Mouse (Mus musculus) gastrocnemius, adult 2 months (tissue): ENCODE results near the gene Tbc1d5. TPM values are rescaled to one million over a fixed set of nuclear protein-coding genes. Genes with fewer than 3 reads are reported as not detected.

Experiments used
- DNase-seq: peaks from one replicate; pipeline ENCODE4 v3.0.0; 2022
- H3K27ac ChIP-seq: fragments of 200-600 bp; 2 replicates; pipeline ENCODE4 v1.8.1; 2022; ENCODE audit warnings: mild to moderate bottlenecking
- H3K4me3 ChIP-seq: fragments of 200-600 bp; 2 replicates; pipeline ENCODE4 v1.8.1; 2022; ENCODE audit warnings: mild to moderate bottlenecking, moderate library complexity
- CTCF ChIP-seq: fragments of 200-600 bp; IDR thresholded peaks from 2 replicates; pipeline ENCODE4 v1.8.1; 2022; ENCODE audit warnings: antibody characterized with exemption, mild to moderate bottlenecking, moderate library complexity
- intact Hi-C: fragments of 180-260 bp; cut with DNase I; formaldehyde crosslinking; loops from one replicate; pipeline ENCODE4 v1.15.1; 2025
- total RNA-seq, 2 experiments: library from RNA; stranded (reverse); gene quantifications; 2 replicates each; pipeline ENCODE4 v1.2.3; 2021

The Tbc1d5 gene
- total RNA-seq, 2 experiments from 2014 or later = 8.9 to 9.0 TPM

DNA sequence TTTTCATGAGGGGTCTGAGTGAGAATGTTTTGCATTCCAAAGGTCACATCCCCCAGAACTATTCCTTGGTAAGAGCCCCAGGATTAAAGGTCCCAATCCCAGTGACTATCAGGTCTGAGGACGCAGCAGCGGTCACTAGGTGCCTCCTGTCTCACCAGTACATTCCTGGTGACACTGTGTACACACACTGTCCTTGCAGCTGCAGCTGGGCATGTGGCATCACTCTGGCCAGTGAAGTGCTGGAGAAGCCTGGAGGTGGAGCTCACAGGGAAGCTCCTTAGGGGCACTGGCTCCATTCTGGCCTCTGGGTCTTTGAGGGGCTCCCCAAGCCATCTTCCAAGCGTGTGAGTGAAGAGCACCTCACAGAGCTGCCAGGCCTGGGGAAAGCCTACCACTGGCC, 427.2 kb downstream of the Tbc1d5 start:
- no peak for TF ChIP-seq CTCF
- intact Hi-C loops = loop anchor here (5.0 kb wide), 1 partner anchor 70 kb away; no protein-coding TSS in a partner anchor
- no peak overlapping the region for H3K4me3 ChIP-seq
- no peak overlapping the region for H3K27ac ChIP-seq
- DNase-seq = no peak

DNA sequence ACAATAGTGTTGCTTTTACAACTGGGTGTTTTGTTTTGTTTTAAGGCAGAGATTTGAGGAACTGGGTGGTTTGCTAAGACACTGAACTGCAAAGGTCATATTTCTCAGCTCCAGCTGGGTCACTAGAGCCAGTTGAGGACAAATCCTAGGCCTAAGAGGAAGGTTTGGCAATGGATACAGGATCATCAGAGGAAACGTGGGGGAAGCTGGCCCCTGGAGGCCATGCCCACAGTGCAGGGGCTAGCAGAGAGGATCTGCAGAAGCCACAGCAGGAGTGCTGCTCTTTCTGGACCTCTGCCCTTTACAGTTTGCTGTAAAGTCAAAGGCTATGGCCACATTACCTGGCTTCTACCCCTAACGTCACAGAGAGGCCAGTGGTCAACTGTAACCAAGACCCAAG, 428.3 kb downstream of the Tbc1d5 start:
- DNase-seq = no peak
- intact Hi-C loops = loop anchor here (5.0 kb wide), 1 partner anchor 69 kb away; no protein-coding TSS in a partner anchor
- TF ChIP-seq CTCF = no peak
- peak overlapping the region; percentile 16; the same call in 1 of the 2 replicates for H3K27ac ChIP-seq
- H3K4me3 ChIP-seq = no peak overlapping the region

GRCm38 (mm10) chr17:50741386-50741785, 437.8 kb downstream of the Tbc1d5 start:
- intact Hi-C loops = no loop called here
- no peak overlapping the region for H3K4me3 ChIP-seq
- H3K27ac ChIP-seq = no peak overlapping the region
- DNase-seq = no peak
- TF ChIP-seq CTCF = no peak

DNA sequence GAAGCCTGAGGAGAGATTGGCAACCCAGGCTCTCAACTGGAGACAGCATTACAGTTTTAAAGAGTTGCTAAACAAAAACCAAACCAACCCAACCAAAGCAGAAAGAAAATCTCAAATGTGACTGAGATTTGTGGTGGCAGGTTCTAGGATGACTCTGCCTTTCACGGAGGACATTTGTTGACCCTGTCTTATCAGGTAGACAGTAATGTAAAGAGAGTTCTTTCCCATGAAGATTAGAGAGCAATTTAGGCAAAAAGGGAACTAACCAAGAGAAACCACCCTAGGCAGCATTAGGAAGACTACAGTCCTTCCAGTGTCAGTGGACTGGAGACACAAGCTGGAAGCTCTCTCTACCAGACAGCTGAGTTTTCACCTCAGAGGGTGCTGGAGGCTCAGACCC, 438.3 kb downstream of the Tbc1d5 start:
- intact Hi-C loops = no loop called here

GRCm38 (mm10) chr17:50738476-50738875, 440.7 kb downstream of the Tbc1d5 start:
- no peak for TF ChIP-seq CTCF
- Histone ChIP-seq H3K4me3 (no peak overlapping the region), H3K27ac (peak overlapping the region; percentile 78)
- intact Hi-C loops = no loop called here
- no peak for DNase-seq

More for the DNA sequence above, 438.3 kb downstream of the Tbc1d5 start:
- H3K4me3 ChIP-seq = no peak overlapping the region
- H3K27ac ChIP-seq = no peak overlapping the region
- no peak for DNase-seq
- TF ChIP-seq CTCF = no peak

- intact Hi-C loops = no loop called here
- Histone ChIP-seq H3K27ac (peak overlapping the region; percentile 78), H3K4me3 (no peak overlapping the region)
- peak; percentile 70 for DNase-seq
- TF ChIP-seq CTCF = no peak
Observed at GRCm38 (mm10) chr17:50737068-50737467, 442.1 kb downstream of the Tbc1d5 start.

DNA sequence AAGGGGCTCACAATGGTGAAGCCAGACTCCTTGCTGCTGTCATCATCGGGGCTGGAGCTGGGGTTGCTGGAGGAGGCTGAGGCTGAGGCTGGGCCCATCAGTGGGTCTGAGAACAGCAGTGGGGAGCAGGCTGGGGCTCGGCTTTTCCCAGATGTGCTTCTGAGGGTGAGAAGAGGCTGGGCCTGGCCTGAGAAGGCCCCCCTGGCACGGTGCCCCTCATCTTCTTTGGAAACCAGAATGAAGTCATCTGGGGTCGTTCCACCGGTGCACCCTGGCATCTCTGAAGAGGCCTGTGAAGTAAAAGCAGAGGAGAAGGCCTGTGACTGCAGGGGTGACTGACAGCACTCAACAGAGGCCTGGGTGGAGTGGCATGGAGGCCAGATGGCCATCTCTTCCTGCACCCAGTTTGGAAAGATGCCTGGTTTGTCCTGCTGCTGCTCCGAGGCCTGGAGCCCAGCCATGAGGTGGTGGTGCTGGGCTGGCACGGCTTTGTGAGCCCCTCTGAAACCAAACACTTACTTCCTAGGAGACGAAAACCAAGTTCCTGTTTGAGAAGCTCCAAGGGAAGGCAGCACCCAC, 443.1 kb downstream of the Tbc1d5 start:
- Histone ChIP-seq H3K27ac (peak overlapping the region; percentile 78), H3K4me3 (no peak overlapping the region)
- peak; percentile 48 for DNase-seq
- intact Hi-C loops = no loop called here
- no peak for TF ChIP-seq CTCF

DNA sequence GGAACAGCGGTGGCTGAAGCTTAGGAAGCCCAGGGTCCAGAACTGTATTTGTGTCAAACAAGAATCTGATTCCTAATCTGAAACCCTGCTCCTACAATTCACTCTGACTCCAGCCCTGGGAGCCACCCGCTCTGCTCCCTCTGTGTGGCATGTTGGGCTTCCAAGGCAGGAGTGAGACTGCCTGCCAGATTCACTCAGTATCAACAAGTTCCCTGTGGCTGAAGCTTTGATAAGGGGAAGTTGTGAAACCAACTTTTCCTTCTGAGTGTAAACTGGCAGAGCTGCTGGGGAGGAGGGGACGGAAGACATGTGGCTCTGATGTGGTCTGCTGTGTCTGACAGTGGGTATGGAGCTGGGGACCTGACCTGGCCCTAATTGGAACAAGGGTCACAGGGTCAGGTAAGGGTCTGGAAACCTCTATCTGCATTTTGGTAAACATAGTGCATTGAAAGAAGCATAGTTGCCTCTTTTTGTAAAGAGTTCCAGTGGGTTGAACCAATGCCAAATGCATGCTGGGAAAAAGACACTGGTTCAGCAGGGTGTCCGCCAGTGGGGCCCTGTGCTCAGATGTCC, 443.7 kb downstream of the Tbc1d5 start:
- TF ChIP-seq CTCF = no peak
- no peak for DNase-seq
- intact Hi-C loops = no loop called here
- H3K27ac ChIP-seq = peak overlapping the region; percentile 78
- no peak overlapping the region for H3K4me3 ChIP-seq

- TF ChIP-seq CTCF = no peak
- no peak for DNase-seq
- intact Hi-C loops = no loop called here
Observed at GRCm38 (mm10) chr17:50734781-50735180, 444.4 kb downstream of the Tbc1d5 start.

DNA sequence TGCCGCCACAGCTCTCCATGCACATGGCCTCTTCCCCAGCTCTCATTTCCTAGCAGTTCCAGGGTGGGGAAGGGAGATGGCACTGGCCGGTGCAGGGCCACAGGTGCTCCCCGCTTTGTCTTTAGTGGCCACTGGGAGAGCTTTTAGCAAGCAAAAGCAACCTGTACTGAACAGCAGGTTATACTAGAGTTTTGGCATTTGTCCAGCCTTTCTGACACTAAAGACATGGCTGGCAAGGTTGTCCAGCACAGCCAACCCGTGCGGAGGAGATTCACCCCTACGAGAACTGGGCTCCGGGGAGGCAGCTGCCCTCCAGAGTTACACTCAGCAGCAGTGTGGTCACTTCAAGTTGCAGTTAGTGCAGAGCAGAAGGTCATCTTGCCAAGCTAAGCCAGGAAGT, 445.8 kb downstream of the Tbc1d5 start:
- intact Hi-C loops = no loop called here
- no peak for TF ChIP-seq CTCF
- Histone ChIP-seq H3K27ac (no peak overlapping the region), H3K4me3 (no peak overlapping the region)
- no peak for DNase-seq

More at GRCm38 (mm10) chr17:50734781-50735180, 444.4 kb downstream of the Tbc1d5 start:
- Histone ChIP-seq H3K27ac (peak overlapping the region; percentile 16), H3K4me3 (no peak overlapping the region)

DNA sequence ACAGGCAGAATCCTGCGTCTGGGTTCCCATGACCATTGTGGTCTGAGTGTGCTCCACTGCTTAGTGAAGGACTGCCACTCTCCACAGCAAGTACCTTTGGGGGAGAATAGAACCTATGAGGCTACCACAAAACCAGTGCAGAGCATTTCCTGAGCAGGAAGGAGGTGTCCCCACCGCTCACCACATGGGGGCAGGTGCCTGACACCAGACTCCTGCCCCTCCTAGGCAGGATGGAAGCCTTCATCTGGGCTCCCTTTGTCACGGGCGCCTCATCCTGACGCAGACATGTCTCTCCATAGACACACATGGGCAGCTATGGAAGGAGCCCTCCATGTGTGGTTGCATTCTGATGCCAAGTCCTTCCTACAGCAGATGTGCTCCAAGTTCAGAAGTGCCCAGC, 447.3 kb downstream of the Tbc1d5 start:
- Histone ChIP-seq H3K4me3 (no peak overlapping the region), H3K27ac (no peak overlapping the region)
- TF ChIP-seq CTCF = no peak
- no peak for DNase-seq
- intact Hi-C loops = no loop called here

DNA sequence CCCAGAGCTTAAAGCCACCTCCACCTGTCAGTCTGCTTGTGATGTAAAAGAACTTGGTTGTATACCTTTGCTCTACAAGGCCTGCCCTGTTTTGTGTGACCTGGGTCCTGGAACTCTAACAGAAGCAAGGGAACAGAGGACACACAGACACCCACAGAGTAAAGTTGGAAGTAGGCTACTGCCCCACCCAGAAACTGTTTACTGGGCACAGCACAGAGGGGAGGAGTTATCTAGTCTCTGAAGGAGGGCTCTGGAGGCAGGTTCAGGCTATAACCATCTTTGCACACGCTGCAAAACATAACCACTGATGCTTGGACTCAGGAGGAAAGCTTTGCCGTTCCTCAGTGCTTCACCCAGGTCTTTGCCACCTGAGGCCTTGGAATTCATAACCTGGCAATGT, 448.3 kb downstream of the Tbc1d5 start:
- Histone ChIP-seq H3K27ac (no peak overlapping the region), H3K4me3 (no peak overlapping the region)
- intact Hi-C loops = no loop called here
- no peak for TF ChIP-seq CTCF
- no peak for DNase-seq

GRCm38 (mm10) chr17:50729577-50729976, 449.6 kb downstream of the Tbc1d5 start:
- DNase-seq = no peak
- intact Hi-C loops = no loop called here
- H3K4me3 ChIP-seq = no peak overlapping the region
- H3K27ac ChIP-seq = no peak overlapping the region
- no peak for TF ChIP-seq CTCF

DNA sequence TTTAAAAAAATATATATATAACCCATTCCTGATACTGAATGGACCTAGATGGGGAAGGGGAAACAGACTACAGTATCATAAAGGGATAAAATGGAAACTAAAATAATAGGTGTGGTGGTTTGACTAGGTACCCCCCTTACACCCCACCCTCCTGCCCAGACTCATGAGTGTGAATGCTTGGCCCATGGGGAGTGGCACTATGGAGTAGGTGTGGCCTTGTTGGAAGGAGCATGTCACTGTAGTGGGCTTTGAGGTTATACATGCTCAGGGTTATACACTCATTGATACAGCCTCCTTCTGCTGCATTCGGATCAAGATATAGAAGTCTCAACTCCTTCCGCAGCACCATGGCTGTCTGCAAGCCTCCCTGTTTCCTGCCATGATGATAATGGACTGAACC, 450.1 kb downstream of the Tbc1d5 start:
- intact Hi-C loops = no loop called here

More for the DNA sequence above, 450.1 kb downstream of the Tbc1d5 start:
- Histone ChIP-seq H3K4me3 (no peak overlapping the region), H3K27ac (no peak overlapping the region)
- DNase-seq = no peak
- TF ChIP-seq CTCF = no peak
